Mouse (Mus musculus) cortical plate, adult 2 months (tissue): ENCODE data around the gene Gtf3c2.

Experiments
- CTCF ChIP-seq: fragments of 200-500 bp; IDR thresholded peaks from 2 replicates; pipeline ENCODE4 v1.5.1; 2011; ENCODE audit warnings: mild to moderate bottlenecking, control low read depth, low read length; ENCODE audit not compliant: insufficient read depth; ENCODE audit errors: extremely low read depth
- POLR2A ChIP-seq: fragments of 200-500 bp; IDR thresholded peaks from 2 replicates; pipeline ENCODE4 v1.6.1; 2011; ENCODE audit warnings: mild to moderate bottlenecking, low read length, control low read depth; ENCODE audit not compliant: insufficient read depth; ENCODE audit errors: extremely low read depth

GRCm38 (mm10) chr5:31164878-31165277 lies 15.1 kb downstream of the Gtf3c2 start:
- TF ChIP-seq POLR2A (no peak), CTCF (no peak)
